Mouse (Mus musculus) cerebellum, adult 2 months (tissue): ENCODE measurements at regions not wholly inside any gene's neighbourhood (a gene's known extent, or its start where the extent isn't known, plus 50 kb on each side); places are given as distances from the start of the nearest gene placed in this dataset.

Source experiments
- CTCF ChIP-seq: fragments of 200-500 bp; IDR thresholded peaks from 2 replicates; pipeline ENCODE4 v1.5.1; 2011; ENCODE audit warnings: low read depth, mild to moderate bottlenecking, control low read depth, low read length, moderate library complexity, borderline replicate concordance; ENCODE audit not compliant: insufficient read depth
- POLR2A ChIP-seq: fragments of 200-500 bp; IDR thresholded peaks from 2 replicates; pipeline ENCODE4 v1.6.1; 2011; ENCODE audit warnings: low read length, control low read depth, borderline replicate concordance; ENCODE audit not compliant: insufficient read depth

DNA sequence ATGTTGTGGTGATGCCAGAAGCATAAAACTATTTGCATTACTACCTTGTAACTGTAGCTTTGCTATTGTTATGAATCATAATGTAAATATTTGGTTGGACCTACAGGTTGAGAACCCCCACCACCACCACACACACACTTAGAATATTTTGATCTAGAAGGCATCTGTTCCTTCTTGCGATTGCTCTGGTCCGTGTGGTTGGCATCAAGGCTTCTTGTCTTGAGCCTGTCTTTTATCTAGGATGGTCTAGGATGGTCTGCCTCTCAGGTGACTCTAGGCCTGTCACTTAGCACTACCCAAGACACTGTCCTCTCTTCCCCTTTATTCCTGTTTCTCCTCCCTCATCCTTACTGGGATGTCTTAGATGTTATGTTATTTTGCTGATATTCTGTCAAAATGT, 76.6 kb upstream of the Jade1 start:
- no peak for TF ChIP-seq CTCF
- no peak for TF ChIP-seq POLR2A
